Mouse (Mus musculus): ENCODE measurements at regions not wholly inside any gene's neighbourhood (a gene's known extent, or its start where the extent isn't known, plus 50 kb on each side); places are given as distances from the start of the nearest gene placed in this dataset.

GRCm38 (mm10) chr2:22149721-22150120 lies 77.6 kb upstream of the Myo3a start:
- TF ChIP-seq POLR2A (IDR thresholded peaks at IDR 0.05; ENCODE audit: borderline replicate concordance, extremely low read depth, insufficient read depth, insufficient read length, poor library complexity, severe bottlenecking) (no peak), CTCF (IDR thresholded peaks at IDR 0.05; ENCODE audit: borderline replicate concordance, extremely low read depth, insufficient read depth, insufficient read length) (no peak)

Measured in brain, embryonic 14.5 days (tissue).